Mouse (Mus musculus): ENCODE measurements around the gene Lypd6b.

The Lypd6b gene

DNA sequence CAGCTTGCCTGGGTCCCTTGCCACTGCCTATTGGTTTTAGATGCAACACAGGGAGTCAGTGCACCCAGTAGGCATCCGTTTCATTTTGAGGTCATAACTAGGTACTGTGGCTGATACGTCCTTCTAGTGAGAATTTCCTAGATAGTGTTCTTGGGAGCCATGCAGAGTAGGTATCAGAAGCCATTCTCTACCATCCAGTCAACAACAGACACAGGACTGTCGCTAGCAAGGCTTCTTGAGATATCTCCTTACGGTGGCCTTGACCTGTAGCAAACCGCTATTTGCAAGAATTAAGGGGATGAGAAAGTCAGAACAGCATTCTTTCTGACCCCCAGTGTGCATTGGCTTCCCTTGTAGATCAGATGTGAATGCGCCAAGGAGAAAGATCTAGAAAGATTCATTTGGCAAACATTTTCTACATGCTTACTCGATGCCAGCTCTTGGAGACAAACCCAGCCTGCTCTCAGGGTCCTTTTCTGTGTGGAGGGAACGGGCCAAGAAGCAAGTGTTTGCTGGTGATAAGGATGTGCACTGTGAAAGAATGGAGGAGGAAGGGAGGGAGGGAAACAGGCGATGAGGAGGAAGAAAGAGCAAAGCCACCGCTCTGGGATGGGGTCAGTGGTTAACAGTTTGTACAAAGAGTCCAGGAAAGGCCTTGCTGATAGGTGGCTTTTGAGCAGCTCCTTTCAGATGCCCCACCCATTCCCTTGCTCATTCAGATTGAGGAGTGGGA, 82.5 kb downstream of the Lypd6b start:
- DNase-seq (ENCODE audit: low spot score in 2 of 2), result no peak

DNA sequence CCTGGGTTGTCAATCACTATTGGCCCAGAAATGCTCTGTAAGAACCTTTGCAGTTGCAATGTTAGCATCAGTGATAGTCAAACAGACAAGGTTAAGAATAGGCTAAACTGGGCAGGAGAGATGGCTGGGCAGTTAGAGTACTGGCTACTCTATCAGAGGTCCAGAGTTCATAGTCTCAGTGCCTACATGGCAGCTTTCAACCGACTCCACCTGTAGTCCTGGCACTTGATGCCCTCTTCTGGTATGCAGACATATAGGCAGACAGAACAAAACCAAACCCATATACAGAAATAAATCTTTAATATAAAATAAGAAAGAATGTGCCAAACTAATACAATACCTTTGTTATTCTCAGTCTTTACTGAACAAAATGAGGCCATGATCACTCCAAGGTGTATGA, 83.5 kb downstream of the Lypd6b start:
- DNase-seq (ENCODE audit: low spot score in 2 of 2), result no peak

DNA sequence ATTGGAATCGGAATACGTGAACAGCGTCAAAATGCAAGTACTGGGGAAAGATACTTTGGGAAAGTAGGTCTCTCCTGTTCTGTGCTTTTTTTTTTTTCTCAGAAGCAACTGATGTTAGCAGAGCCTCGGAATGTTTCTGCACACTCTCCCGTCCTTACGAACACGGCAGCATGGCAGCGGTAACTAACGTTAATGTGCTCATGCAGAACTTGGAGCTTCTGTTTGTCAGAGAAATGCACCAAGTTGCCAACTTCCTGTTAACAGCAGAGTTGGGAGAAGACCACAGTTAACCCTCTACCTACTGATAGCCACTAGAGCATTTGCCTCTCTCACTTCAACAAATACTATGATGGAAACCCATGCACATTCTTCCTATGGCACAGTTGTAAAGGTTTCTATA, 93.0 kb downstream of the Lypd6b start:
- no peak for DNase-seq (ENCODE audit: low spot score in 2 of 2)

DNA sequence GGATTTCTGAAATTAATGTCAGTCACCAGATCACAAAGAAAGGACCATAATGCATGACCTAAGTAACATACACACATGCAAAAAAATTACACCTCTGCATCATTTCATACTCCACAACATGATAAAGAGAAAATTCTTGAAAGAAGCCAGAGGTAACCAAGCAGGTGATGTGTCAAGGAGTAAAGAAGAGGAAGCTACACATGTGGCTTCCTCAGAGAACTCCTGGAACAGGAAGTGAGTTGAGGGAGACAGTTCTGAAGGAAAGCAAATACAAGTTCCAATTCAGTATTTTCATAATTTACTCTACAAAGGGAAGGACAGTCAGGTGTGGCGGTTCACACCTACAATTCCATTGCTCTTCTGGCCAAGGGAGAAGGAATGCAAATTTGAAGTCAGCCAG, 93.5 kb downstream of the Lypd6b start:
- no peak for DNase-seq (ENCODE audit: low spot score in 2 of 2)

DNA sequence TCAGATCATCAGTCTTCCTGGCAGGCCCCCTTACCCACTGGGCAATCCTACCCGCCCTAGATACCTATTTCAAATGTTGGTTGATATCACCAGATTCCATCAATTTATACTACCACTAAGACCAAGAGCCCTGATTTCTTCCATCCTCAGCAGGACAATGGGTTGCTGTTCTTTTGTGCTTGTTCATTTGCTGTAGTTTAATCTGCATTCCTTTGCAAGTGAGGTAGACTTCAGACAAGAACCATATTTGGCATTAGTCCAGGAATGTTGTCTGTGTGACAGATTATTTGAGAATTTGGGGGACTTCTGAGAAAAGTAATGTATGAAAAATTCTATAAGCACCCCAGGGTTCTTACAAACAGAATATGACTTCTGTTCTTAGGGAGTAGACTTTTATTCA, 95.0 kb downstream of the Lypd6b start:
- no peak for DNase-seq (ENCODE audit: low spot score in 2 of 2)

DNA sequence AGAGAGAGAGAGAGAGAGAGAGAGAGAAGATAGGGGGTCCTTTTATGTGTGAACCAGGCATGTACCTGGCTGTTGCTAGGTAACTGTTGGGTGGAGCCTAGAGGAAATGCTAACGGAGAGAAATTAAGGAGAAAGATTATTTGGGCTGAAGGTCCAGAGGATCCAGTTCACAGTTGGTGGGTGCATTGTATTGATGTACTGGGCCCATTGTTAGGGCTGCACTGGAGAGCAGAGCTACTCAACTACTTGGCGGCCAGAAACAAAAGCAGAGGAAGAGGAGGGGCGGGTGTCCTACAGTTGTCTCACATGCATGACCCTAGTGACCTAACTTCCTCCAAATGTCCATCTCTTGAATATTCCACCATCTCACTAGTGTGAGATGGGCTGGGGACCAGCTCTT, 96.5 kb downstream of the Lypd6b start:
- no peak for DNase-seq (ENCODE audit: low spot score in 2 of 2)

DNA sequence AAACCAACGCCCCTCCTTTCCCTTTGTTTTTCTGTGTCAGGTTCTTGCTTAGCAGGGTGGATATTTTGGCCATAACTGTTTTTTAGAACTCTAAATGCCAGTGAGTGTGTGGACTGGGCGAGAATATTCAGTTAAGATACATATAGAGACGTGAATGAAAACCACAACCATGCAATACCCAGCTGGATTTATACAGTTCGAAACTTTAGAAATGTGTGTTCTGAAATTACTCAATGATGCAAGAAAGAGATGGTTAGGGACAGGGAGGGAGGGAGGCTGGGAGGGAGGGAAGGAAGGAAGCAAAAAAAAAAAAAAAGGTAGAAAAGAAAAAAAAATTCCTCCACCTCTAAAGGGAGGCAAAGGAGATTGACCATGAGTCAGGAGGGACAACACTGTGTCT, 98.7 kb downstream of the Lypd6b start:
- DNase-seq (ENCODE audit: low spot score in 2 of 2), result no peak

DNA sequence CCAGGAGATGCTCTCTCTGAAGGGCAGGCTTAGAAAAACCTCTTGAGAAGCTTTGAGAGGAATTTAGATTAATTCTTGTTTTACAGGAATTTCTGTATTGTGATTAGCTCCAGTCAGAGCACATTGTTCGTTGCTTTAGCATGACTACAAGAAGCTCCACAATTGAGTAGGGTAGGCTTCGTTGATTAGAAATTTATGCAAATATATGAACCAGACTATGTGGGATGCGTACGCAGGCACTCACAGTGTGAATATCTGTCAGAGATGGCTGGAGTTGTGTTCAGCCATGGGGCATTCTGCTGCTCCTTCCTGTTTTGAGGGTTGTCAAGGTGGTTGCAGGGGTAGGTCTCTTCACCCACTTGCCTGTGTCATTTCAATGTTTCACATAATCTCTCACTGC, 100.9 kb downstream of the Lypd6b start:
- no peak for DNase-seq (ENCODE audit: low spot score in 2 of 2)

DNA sequence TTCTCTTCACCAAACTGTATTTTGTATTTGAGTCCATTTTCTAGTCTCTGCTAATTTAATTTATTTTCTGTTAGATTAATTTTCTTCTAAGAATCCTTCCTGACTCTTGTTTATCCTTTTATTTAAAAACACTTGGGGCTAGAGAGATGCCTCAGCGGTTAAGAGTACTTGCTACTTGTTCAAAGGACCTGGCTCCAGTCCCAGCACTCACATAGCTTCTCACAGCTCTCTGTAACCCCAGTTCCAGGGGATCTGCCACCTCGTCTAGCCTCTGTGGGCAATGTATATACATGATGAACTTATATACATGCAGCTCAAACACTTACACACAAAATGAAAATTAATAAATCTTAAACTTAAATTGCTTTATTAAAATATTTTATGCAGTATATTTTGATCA, 103.2 kb downstream of the Lypd6b start:
- no peak for DNase-seq (ENCODE audit: low spot score in 2 of 2)

DNA sequence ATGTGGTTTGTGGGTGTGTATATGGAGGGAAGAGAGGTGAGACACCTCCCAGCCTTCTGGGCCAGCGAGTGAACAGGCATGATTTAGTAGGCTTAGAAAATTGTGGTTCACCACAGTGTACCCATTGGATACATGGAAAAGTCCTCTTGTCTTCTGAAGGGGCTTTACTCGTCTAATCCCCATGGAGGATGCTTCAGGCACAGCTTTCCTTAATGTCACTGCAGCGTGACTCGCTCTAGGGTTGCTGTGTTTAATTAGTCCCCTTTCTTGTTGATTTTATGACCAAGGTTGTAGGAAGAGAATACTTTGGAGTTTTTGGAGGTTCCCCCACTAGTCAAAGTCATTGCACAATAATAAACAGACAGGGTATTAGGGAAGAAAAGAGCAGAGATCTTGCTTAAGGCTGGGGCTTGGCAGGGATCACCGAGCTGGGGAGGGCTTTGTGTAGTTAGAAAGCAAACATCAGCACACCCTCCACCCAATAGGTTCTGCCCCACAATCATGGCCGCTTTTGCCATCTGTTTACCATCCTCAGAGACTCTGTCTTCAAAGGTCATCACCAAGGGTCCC, 122.4 kb downstream of the Lypd6b start:
- no peak for DNase-seq (ENCODE audit: low spot score in 2 of 2)

DNA sequence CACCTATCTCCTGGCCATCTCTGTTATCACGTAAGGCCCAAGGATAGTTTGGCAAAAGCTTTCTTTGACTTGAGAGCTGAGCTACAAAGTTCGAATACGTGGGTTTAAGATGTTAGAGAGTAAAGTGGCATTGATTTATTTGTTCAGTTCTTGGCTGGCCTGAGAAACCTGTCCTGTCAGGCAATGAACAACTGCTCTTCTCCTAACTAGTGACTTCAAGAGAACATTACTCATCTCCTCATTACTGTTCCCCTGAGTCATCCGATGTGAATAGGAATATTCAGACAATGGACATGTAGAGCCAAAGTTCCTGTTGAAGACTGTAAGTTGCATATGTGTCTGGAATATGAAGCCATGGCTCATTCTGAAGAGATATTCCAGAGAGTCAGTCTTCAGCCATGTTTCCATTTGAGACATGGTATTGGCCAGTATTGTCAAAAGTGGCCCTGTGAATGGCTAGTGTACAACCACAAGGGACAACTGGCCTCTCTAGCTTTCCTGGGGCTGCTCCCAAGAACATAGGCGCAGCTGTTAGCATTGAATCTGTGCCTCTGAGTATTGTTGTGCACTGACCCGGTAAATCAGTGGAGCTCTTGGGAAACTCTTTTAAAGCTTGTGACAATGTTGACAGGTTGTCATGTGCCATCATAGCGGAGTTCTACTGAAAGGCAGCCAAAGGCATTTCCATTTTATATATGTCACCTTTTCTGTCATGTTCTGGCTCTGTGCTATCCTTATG, 124.0 kb downstream of the Lypd6b start:
- DNase-seq (ENCODE audit: low spot score in 2 of 2), result no peak

DNA sequence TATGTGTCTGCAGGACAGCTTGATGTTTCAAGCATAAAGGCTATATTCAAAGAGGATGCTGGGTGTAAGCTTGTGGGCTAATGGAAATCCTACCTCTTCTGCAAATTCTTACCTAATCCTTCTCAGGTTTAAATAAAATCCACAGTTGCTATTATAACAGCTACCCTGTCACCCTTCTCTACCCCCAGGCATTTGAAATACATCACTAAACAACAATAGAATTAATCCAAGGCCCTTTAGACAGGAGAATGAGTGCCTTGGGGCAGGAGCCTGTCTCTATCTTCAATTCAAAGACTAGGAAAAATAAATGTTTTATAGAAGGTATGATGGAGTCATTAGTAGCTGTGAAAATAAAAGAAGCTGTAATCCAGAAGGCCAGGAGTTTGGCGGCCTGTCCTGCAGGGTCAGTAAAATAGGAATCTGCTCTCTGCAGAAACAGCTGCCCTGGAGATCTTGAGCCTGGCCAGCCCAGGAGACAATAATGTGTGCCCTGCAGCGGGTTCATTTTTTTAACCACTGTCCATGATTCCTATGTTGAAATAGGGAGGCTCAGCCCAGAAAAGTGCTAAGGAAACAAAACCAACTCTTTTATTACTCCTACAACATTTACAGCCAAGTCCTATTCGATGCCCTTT, 124.9 kb downstream of the Lypd6b start:
- DNase-seq (ENCODE audit: low spot score in 2 of 2), result no peak

DNA sequence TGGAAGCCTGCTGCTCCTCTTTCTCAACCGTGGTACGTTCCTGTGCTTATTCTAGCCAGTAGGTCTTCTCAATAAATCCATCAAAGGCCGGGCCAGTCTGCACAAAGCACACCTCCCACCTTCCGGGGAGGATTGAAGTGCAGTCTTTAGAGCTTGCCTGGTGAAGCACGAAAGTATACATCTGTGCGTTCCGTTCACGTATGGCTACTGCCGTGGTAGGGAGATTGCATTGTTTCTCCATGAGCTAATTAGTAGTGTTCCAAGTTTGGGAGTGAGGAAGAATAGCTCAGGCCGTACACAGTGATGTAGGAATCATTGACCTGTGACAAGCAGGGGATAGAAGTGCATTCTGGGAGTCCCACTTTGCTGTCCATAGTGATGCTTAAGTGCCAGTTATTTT, 130.0 kb downstream of the Lypd6b start:
- no peak for DNase-seq (ENCODE audit: low spot score in 2 of 2)

DNA sequence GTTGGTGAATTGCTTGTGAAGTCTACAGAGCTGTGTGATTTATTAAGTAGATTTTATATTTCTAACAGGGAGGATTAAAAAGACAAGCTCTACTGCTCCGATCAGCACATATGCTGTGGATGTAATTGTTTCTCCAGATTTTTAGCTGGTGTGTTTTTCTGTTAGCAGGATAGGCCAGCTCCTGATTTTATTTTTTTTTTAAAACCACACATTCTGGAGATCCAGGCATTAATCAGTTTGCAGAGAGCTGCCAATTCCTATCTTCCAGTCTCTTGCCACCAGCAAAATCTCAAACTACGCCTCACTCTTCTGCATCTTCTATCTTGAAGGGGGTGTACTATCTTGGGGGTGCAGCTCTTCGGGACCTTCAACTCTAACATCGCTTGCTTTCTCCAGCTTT, 130.6 kb downstream of the Lypd6b start:
- DNase-seq (ENCODE audit: low spot score in 2 of 2), result no peak

DNA sequence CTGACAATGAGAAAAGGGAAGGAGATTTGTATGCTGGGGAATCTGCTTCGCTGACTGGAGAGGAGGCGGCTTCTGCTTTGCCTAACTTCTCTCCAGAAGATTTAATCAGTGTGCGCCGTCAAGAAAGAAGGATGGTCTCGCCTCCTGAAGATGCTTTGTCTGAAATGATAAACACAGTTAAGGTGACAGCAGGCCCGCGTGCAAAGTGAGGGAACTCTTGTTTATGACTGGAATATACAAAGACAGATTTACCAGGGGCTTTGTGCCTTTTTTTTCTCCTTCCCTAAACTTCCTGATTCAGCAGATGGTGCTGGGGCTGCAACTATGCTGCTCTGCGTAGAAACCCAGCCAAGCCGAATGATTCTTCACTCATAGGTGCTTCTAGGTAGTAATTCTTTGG, 131.2 kb downstream of the Lypd6b start:
- no peak for DNase-seq (ENCODE audit: low spot score in 2 of 2)

DNA sequence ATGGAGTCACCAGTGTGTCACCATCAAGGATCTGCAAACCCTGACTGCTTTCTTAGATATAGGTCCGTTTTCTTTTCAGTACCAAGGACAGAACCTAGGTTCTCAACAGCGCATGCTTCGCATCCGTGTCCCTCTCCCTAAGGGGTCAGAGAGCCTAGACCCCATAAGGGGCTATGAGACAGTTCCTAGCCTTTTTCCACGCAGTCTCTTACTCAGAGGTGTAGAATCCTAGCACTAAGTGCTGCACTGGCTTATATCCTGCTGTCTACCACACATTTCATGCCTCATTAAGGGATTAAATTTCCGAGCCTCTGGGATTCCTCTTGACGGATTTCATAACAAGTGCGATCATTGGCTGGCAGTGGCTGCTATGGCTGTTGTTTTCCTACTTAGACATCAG, 134.5 kb downstream of the Lypd6b start:
- DNase-seq (ENCODE audit: low spot score in 2 of 2), result no peak

DNA sequence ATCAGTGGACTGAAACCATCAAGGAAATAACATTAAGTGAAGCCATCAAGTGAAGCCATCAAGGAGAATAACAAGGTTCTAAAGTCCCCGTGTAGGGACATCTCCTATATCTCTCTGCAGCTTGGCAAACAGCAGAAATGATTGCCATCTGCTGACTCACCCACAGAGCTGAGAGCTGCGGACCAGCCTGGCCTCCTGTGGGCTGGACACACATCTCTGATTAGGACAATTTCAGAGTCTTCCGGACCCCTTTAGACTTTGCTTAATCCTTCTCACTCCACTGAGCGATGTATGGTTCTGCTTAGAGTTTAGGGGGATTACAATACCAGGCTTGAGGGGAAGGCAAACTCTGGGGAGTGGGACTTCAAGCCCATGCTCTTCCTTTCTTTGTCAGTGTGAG, 135.3 kb downstream of the Lypd6b start:
- DNase-seq (ENCODE audit: low spot score in 2 of 2), result no peak

DNA sequence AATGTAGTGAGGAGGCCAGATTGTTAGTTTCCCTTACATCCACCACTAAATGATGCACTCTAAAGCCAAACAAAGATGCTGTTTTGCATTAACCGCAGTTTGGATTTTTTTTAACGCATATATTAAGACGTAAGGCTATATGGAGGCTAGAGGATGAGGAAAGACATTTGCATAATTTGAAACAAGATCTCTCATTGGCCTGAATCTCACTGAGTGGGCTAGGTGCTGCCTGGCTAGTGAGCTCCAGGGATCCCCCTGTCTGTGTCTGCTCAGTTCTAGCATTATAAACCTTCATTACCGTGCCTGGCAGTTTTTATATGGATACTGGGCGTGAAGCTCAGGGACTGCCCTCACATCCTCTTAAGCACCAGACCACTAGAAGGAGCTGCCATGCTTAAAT, 138.7 kb downstream of the Lypd6b start:
- DNase-seq (ENCODE audit: low spot score in 2 of 2), result no peak

DNA sequence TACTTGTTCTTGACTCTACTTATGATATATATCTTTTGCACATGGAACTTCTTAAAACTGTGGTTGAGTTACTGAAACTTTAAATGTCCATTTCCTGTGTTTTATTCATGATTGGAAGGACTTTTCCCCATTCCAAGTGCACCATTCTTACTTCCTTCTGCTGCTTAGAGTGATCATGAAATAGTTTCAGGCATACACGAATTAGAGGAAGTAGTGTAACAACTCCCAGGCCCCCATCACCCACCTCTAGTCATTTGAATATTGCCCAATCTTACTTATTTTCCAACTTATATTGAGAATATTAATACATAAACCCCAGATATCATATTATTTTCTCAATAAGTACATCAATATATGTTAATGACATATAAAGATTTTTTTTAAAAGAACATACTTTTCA, 139.9 kb downstream of the Lypd6b start:
- no peak for DNase-seq (ENCODE audit: low spot score in 2 of 2)

DNA sequence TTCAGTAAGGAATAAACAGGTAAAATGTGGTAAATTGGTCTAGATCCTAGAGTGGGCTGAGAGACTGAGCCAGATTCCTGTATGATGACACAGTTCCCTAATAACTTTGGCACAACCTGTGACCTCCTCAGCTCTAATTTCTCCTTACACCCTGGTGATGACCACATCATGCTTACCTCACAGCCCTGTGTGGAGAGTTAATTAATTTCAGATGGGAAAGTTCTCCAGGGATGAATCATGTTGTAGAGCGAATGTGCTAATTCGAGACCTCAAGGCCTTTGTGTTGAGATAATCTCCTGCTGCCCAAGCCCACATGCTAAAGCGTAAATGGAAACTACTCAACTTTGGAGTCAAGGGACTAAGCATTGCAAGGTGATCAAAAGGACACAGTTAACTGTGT, 142.4 kb downstream of the Lypd6b start:
- DNase-seq (ENCODE audit: low spot score in 2 of 2), result no peak

DNA sequence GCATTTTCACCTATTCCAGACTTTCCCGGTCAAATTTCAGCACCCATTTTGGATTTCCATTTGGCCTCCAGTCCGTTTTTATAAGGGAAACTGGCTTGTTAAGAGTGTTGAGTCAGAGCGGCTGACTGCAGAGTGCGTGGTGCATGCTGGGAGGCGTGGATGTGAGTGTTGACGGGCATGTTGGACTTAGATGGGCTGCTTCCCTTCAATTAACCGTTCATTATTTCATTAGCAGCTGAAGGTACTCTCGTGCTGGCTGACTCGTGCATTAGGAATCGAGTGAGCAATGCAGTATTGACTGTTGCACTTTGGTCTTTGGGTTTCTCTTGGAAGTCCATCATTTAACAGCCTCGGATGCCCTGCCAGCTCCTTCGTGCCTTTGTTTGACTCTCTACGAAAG, 150.1 kb downstream of the Lypd6b start:
- no peak for DNase-seq (ENCODE audit: low spot score in 2 of 2)

DNA sequence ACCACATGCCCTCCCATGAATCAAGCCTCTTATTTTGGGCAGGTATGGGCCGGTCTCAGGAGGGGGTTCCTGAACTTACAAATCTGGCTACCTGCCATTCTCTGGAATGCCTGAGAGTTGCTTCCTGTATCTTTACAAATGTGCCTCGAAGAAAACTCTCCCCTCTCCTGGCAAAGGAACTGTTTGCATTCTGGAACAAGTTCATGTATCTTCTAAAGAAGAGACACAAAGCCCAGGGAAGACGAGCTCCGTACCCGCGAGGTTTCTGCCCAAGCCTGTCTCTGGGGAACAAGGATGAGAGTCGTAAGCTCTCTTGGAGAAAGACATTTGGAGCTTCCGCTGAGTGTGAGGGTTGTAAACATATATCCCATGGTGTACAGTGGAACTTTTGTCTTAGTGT, 150.8 kb downstream of the Lypd6b start:
- no peak for DNase-seq (ENCODE audit: low spot score in 2 of 2)

DNA sequence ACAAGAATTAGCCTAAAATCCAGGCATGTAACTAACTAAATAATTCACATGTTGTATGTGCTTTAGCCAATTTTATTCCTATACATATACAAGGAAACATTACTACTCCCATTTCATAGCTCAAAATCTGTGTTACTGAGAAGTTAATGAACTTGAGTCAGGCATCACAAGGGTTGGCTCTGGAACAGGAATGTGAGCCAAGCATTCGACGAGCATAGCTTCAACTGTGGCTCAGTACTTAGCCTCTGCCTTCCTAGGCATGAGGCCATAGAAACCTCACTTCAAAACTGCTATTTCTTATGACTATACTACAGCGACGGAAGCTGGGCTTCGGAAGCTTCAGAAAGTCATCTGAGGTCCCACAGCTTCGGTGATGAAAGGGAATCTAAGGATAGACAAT, 152.9 kb downstream of the Lypd6b start:
- DNase-seq (ENCODE audit: low spot score in 2 of 2), result no peak

All from spleen, postnatal 36 days (tissue).